Mouse (Mus musculus): Measurements from ENCODE around the gene Top3a. TPM values are rescaled to one million over a fixed set of nuclear protein-coding genes. Genes with fewer than 3 reads are reported as not detected.

Top3a gene
- total RNA-seq, 2 experiments from 2014 or later, result 23.8 to 25.5 TPM

- ATAC-seq (replicated peaks; ENCODE audit: poor library complexity, severe bottlenecking), result no peak
These were observed 81.0 kb downstream of the Top3a start for GRCm38 (mm10) chr11:60696165-60696564.

Other genes starting within 250 kb of the Top3a start
- 24.3 and 27.9 TPM in 2 replicates for gene Alkbh5, start 241.0 kb downstream of the Top3a start, total RNA-seq (2014; fragmentation: Nextera tagmentation)
- gene Alkbh5, start 241.0 kb downstream of the Top3a start, total RNA-seq (2017), result 24.9 and 31.7 TPM in 2 replicates
- 11.2 and 11.8 TPM in 2 replicates for gene Llgl1, start 77.6 kb downstream of the Top3a start, total RNA-seq (2014; fragmentation: Nextera tagmentation)
- gene Llgl1, start 77.6 kb downstream of the Top3a start, total RNA-seq (2017), result 3.2 TPM in 2 replicates
- 50.5 and 55.7 TPM in 2 replicates for gene Flii, start 50.1 kb downstream of the Top3a start, total RNA-seq (2014; fragmentation: Nextera tagmentation)
- gene Flii, start 50.1 kb downstream of the Top3a start, total RNA-seq (2017), result 135 and 142 TPM in 2 replicates
- gene Mief2, start 49.0 kb downstream of the Top3a start, total RNA-seq (2014; fragmentation: Nextera tagmentation), result 4.1 and 6.4 TPM in 2 replicates
- 4.4 and 4.7 TPM in 2 replicates for gene Mief2, start 49.0 kb downstream of the Top3a start, total RNA-seq (2017)
- 29.0 and 36.9 TPM in 2 replicates for gene Smcr8, start 159 bp upstream of the Top3a start, total RNA-seq (2014; fragmentation: Nextera tagmentation)
- gene Smcr8, start 159 bp upstream of the Top3a start, total RNA-seq (2017), result 14.1 and 14.8 TPM in 2 replicates
- 49.9 and 84.1 TPM in 2 replicates for gene Shmt1, start 34.4 kb upstream of the Top3a start, total RNA-seq (2014; fragmentation: Nextera tagmentation)
- gene Shmt1, start 34.4 kb upstream of the Top3a start, total RNA-seq (2017), result 135 and 162 TPM in 2 replicates
- 11.2 and 14.8 TPM in 2 replicates for gene Dhrs7b, start 53.3 kb upstream of the Top3a start, total RNA-seq (2014; fragmentation: Nextera tagmentation)
- 15.4 and 18.2 TPM in 2 replicates for gene Dhrs7b, start 53.3 kb upstream of the Top3a start, total RNA-seq (2017)
- 31.5 and 35.4 TPM in 2 replicates for gene Tmem11, start 101.9 kb upstream of the Top3a start, total RNA-seq (2014; fragmentation: Nextera tagmentation)
- 67.1 and 72.3 TPM in 2 replicates for gene Tmem11, start 101.9 kb upstream of the Top3a start, total RNA-seq (2017)
- gene Natd1, start 137.4 kb upstream of the Top3a start, total RNA-seq (2014; fragmentation: Nextera tagmentation), result 1.6 and 4.7 TPM in 2 replicates
- gene Natd1, start 137.4 kb upstream of the Top3a start, total RNA-seq (2017), result 1.3 and 2.1 TPM in 2 replicates
- 47.0 and 51.2 TPM in 2 replicates for gene Map2k3, start 154.7 kb upstream of the Top3a start, total RNA-seq (2014; fragmentation: Nextera tagmentation)
- gene Map2k3, start 154.7 kb upstream of the Top3a start, total RNA-seq (2017), result 13.5 and 17.0 TPM in 2 replicates
- not detected in 2 replicates for gene Kcnj12, start 245.2 kb upstream of the Top3a start, total RNA-seq (2014; fragmentation: Nextera tagmentation)
- not detected in 2 replicates for gene Kcnj12, start 245.2 kb upstream of the Top3a start, total RNA-seq (2017)

Measured in granulocyte monocyte progenitor cell, adult 5-6 weeks (primary cell).